Mouse (Mus musculus) megakaryocyte-erythroid progenitor cell, adult 5-6 weeks (primary cell): ENCODE data around the gene Fbxl14. TPM values are rescaled to one million over a fixed set of nuclear protein-coding genes. Genes with fewer than 3 reads are reported as not detected.

Source experiments
- ATAC-seq: replicated peaks from 2 replicates; pipeline ENCODE4 v1.8.0; 2016; ENCODE audit warnings: mild to moderate bottlenecking, inconsistent platforms; ENCODE audit not compliant: severe bottlenecking, poor library complexity, low FRiP score, low TSS enrichment
- total RNA-seq, 2 experiments: library from RNA; stranded (forward) in 1 of 2; stranded (reverse) in 1 of 2; fragments of 200-1000, 215-1000 nt in 1 of 2; fragments of >200 nt in 1 of 2; fragmentation: Nextera tagmentation in 1 of 2; gene quantifications; 2 replicates each; pipeline ENCODE4 v1.2.3; 2014 to 2017

Gene Fbxl14
- total RNA-seq, 2 experiments from 2014 or later, result 40.4 to 41.0 TPM

DNA sequence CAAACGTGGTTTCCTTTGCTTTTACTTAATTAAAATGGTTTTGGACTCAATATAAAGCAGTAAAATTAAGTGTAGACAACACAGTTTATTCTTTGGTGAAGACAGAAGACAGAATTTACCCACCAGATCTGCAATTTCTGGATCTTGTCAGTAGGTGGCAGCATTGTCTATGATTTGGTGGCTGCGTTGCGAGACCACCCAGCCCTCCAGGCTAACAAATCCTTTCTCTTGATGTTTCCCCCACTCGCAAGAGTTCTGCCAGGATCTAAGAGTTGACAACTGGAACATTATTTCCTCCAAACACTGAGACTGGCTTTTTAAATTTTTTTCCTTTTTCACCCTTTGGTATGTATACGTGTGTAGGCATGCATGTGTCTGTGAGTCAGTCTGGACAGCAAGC, 10.3 kb downstream of the Fbxl14 start:
- peak; percentile 50 for ATAC-seq

DNA sequence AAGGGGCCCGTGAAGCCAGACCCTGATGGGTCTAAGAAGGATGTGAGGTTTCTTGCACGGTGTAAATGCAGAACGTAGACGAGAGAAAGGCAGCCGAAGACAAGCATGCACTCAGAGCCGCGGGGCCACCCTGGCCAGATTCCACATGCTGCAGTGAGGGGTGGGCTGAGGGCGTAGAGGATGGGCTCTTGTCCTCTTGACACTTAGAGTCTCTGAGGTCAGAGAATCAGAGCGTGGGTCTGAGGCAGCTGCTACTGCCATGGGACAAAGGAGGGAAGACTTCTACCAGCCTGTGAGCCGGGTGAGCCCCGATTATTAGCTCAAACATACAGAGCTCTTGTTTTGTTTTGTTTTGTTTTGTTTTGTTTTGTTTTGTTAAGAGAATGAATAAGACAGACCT, 11.1 kb downstream of the Fbxl14 start:
- no peak for ATAC-seq

DNA sequence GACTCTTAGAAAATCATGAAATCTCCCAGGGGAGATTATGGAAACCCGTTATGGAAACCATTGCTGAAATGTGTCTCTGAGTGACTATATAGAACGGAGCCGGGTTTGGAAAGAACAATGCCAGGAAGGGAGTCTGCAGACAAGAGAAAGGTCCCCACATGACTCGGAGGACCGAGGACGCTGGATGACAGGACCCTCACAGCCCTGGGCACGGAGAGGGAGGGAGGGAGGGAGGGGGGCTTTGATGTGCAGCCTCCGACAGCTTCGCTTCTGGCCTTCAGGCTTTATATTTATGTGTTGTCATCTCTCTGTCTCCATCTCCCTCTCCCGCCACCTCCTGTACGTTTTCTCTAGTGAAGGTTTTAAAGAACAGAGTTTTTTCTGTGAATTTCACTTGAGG, 11.5 kb downstream of the Fbxl14 start:
- no peak for ATAC-seq

DNA sequence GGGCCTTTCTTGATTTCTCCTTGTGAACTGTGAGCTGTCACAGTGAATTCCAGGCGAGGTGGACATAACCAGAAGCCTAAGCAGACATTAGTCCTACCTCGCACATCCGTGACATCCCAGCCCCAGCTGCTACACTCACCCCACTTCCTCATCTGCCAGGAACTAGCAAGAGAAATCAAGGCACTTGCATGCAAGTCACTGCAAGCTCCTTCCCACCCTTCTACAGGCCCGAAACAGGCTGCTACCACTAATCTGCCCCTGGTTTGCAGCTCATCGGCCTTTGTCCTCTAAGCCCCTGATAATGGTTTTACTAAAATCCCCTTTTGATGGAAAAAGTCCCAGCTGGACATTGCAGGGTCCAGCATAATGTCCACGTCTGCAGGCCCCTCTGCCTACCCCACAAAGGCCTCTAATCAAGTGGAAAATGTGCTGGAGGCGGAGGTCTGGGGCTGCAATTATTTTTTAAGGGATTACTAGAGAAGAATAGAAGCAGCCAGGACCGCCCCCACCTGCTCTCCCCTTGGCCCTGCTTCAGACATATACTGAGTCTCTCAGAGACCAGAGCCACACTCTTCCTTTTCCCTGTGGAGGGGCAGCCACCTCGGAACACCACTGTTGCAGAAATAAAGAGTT, 12.6 kb downstream of the Fbxl14 start:
- no peak for ATAC-seq

DNA sequence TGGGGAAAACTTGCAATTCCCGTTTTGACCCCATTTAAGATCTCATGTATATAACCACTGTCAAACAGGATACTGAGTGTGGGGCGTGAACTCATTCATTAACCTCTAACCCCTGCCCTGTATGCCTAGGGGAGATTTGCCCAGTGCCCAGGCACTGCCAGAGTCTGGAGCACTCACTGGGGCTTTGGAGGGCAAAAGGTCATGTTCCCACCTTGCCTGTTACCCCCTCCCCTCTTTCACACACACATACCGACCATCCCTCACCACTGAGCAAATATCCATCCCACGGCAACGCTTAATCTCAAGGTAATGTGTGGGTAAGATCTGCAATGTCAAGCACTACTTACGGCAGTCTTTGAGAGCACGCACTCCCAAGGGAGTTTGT, 13.2 kb downstream of the Fbxl14 start:
- ATAC-seq, result no peak

DNA sequence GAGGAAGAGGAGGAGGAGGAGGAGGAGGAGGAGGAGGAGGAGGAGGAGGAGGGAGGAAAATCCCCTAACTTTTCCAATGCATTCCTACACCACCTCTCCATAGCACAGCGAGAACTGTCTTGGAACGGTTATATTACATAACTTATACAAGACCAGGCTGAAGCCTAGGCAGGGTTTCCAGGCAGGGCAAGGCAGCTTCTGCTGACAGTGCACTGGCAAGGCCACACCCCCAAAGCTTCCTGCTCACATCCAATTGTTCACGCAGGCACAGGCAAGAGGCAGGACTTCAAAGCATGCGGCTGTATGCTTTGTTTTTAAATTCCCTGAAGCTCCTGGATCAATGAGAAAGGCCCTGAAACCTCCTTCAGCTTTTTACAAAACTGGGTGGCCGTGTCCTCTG, 19.8 kb downstream of the Fbxl14 start:
- ATAC-seq, result peak; percentile 65; the same call in 1 of the 2 replicates

DNA sequence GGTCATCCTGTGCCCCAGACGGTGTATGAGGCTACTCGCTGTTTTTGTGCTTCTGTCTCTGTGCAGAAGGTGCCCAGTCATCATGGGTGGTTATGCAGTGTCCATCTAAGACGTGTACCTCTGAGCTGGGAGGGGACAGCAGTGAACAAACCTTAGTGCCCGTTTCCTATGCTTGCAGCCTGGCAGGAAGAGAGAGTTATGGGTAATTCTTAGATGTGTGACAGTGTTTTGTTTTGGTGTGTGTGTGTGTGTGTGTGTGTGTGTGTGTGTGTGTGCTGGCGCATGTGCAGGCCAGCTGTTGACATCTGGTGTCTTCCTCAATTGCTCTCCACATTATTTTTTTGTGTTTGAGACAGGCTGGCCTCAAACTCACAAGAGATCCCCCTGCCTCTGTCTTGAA, 20.6 kb downstream of the Fbxl14 start:
- no peak for ATAC-seq

DNA sequence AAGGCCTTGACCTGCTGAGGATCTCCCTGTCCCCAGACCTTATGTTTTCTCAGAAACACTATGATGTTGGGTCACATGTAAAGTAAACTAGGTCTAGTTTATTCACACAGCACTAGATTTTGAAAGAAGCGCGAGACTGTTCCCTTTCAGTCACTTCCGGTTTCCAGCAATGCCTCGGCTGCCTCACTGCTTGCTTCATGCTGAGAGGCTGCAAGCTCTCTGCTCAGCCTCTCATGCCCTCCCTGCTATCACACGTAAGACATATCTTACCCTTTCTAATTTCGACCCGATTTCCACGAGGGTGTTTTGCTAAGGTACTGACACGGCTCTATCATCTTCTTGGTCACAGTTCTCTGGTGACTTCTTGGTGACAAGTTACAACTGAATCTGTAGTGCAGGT, 22.6 kb downstream of the Fbxl14 start:
- peak; percentile 74 for ATAC-seq

DNA sequence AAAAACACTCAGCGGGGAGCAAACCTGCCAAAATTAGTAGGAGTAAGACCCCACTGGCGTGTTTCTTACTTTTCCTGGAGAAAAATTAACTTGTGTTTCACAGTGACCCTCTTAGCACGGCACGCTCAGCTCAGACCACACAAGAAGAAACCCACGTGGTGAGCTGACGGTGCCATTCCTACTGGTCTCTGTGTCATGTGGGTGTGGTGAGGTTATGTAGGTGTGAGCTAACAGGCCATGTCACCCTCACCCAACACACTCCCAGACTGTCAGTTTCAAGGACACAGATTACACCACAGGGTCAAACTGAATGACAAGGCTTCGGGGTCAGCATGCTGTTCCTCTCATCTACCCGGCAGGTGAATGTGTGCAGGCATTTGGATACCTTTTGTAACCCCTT, 25.3 kb downstream of the Fbxl14 start:
- ATAC-seq, result no peak

DNA sequence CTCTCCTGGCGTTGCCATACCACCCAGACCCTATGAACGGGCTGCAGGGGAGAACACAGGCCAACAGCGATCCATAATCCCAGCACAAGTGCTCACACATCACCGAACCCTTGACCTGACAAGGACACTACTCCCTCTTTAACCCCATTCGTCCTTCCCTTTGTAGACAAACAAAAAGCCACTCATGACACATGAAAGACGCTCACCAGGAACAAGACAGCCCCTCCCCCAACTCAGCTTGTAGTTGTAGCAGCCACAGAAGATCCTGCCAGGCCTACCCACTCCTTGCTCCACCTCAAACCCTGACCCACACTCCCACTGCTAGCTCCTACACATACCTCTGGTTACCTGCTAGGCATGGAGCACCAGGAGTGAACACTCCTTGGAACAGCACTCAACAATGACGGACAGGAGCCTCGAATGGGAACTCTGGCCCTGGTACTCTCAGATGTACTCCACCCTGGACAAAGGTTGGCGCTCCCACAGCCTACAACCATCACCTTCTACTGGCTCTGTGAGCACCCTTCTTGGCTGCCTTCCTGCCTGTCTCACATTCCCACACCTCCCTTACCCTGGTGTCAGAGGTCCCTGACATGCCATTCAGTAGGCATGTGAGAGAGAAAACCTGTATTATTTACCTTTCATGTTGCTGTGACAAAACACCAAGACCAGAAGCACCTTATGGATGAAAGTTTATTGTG, 26.2 kb downstream of the Fbxl14 start:
- ATAC-seq, result no peak

DNA sequence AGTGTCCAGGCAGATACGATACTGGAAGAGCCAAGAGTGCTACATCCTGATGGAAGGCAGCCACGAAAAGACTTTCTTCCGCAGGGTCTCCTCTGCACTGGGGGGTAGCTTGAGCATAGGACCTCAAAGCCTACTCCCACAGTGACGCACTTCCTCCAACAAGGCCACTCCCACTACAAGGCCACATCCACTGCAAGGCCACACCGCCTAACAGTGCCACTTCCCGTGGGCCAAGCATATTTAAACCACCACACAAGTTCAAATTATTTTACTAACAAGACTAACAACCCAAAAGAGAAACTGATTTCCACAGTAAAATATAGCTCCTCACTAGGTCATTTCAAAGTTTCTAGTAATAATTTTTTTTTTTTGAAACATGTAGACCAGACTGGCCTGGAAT, 28.8 kb downstream of the Fbxl14 start:
- no peak for ATAC-seq

DNA sequence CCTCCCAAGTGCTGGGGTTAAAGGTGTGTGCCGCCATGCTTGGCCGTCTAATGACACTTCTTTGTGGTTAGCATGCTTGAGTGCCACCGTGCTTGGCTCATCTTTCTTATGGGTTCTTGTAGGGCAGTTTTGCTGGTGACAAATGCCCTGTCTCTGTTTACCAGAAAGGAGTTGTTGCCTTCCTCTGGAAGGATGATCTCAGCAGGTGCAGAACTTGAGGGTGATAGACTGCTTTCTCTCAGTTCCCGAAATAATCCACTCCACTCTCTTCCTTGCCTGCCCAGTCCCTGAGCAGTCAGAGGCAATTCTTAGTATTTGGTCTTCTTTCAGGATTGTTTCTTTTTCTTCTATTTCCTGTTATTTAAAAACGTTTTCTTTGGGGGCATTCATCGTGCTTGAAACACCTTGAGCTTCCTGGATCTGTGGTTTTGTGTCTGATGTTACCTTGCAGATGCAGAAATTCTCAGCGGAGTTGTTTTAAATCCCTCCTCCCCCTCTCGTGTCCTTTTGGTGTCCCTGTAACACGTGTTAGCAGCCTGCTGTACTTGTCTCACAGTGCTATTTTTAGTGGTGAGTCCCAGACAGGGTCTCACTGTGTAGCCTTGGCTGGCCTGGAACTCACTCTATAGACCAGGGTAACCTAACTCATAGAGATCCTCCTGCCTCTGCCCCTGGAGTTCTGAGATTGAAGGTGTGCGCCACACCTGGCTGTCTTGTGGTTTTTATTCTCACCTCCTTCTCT, 29.3 kb downstream of the Fbxl14 start:
- ATAC-seq, result no peak

DNA sequence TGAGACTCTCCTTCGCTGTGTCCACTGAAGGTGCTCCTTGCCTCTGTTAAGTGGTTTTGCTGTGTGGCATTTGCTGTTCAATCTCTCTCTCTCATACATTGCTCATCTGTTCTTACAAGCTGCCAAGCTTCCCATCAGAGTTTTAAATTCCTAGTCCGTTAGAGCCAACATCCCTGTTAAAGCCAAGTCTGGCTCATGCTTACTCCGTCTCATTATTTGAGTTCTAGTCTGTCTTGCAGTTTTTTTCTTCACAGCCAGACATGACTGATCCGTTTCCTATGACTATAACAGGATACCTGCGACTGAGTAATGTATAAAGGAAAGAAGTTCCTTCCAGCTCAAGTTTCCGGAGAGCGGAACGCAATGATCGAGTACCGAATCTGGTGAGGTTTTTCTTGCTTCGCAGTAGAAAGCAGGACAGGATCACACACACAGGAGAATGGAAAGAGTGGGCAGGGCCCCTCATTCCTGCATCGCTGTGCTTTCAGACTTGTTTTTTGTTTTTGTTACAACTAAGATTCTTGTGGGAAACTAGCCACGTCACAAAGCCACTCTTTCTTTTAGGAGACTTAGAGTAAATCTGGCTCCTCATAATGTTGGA, 30.1 kb downstream of the Fbxl14 start:
- no peak for ATAC-seq

DNA sequence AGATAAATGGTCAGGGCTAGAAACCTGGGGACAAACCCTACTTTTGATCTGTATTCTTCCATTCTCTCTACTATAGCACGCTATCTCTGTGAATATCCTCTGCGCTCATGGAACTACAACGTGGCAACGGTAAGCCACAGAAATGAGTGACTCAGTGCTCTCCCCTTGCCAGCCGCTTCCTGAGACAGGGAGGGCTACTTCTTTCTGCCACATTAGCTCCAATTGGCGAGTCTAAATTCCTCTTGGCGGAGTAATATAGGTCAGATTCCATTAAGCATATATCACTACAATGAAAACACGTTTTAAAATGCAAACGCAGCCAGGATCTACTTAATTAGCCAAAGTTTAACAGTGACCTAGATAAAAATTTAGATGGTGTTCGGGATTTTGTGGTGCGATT, 33.2 kb downstream of the Fbxl14 start:
- ATAC-seq, result no peak

DNA sequence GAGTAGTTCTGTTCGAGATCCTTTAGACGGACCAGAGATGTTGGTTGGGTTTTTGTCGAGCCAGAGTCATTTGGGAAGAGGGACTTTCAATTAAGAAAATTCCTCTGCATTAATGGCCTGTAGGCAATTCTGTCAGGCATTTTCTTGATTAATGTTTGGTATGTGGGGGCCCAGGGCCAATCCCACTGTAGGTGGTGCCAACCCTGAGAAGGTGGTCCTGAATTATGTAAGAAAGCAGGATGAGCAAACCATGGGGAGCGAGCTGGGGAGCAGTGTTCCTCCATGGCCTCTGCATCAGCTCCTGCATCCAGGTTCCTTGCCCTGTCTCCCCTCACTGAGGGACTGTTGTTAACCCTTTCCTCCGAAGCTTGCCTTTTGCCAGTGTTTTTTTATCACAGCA, 34.0 kb downstream of the Fbxl14 start:
- no peak for ATAC-seq

DNA sequence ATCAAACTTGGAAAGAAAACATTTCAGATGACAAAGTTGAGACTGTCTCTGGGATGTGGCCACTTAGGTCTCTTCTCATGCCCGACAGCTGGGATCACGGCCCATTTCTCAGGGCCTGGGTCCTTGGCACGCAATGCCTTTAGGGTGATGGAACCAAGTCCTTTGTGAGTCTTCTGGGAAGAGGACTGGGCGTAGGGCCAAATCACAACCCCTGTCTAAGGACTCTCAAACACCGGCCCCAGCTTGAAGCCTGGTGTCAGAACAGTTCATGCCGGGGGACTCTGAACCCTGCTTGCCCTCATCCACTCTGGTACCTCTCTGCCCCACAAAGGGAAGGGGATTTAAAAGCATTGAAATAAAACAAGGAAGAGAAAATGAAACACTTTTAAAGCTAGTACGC, 34.6 kb downstream of the Fbxl14 start:
- no peak for ATAC-seq

DNA sequence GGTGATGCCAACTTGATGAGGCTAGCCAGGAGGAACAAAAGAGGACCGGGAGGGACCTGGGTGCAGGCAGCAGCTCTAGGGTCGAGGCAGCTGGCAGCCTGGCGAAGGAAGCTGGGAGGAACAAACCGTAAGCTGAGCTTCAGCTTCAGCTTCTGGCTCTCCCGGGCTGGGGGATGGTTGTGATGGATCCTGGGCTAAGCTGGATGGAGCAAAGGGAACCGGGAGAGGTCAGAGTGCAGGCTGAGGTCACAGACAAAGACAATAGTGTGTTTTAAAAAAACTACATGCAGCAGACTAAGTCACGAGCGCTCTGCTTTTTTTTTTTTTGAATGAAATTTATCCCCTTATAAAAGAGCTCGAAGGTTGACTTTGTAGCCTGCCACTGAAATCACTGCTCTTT, 41.3 kb downstream of the Fbxl14 start:
- no peak for ATAC-seq

DNA sequence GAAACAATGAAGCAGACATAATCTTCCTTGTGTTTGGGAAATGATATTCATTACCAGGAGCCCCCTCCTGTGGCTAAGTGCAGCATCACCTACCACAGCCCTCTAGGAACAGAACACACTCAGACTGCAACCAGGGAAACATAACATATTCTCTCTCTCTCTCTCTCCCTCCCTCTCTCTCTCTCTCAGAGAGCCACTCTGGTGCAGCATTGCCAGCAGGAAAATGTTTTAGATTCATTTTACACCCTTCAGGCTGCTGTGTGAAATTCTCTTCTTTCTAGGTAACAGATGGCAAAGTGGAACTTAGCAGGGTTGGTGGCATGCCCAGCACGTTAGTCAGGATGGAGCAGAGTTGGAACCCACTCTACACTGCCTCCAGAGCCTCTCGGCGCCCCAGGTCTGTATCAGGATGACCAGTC, 42.0 kb downstream of the Fbxl14 start:
- no peak for ATAC-seq

DNA sequence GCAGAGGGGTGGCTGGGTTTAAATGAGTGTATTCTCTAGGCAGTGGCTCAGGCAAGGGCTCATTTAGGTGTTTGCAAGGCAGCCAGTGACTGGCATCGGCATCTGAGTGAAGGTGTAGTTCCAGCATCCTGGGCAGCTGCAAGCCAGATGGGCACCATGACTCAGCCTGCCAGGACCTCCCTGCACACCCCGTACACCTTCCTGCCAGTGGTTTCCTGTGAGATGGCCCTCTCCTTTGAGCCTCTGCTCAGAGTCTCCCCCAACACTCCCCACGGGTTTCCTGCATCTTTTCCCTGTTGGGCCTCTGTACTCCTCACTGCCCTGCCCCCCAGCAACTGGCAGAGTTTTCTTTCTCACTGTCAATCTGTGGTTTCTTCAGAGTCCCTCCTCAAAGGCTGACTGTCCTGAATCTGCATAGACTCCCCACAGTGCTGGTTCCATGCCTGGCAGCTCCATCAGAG, 42.5 kb downstream of the Fbxl14 start:
- ATAC-seq, result no peak

DNA sequence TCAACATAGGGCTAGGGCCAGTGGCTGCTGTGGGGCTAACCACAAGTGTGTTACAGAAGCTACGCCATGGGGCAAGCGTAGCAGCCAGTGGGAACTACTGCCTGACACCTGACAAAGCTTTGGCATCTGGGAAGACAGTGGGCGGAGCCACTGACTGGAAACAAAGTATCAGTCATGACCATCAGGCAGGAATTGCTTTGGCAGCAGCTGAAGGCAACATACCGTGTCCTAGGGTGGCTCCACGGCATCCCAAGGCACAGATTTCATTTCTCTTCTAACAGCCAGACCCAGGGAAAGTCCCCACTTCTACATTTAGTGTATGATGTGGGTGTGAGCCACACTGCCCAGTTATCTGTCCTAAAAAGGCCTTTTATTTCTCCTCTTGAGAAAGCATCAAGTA, 47.0 kb downstream of the Fbxl14 start:
- ATAC-seq, result no peak
